Mouse (Mus musculus): ENCODE data around the gene Smarcb1. TPM values are rescaled to one million over a fixed set of nuclear protein-coding genes. Genes with fewer than 3 reads are reported as not detected.

Smarcb1 gene
- polyA plus RNA-seq, 1 experiment from 2014 or later, result 336 TPM

Other genes starting within 250 kb of the Smarcb1 start
- gene Cabin1, start 157.3 kb downstream of the Smarcb1 start, polyA plus RNA-seq (2015; fragmentation: Nextera tagmentation; extraction: Ambion mirVana), result 36.9 and 46.1 TPM in 2 replicates
- 72.2 and 87.4 TPM in 2 replicates for gene Ddt, start 148.2 kb downstream of the Smarcb1 start, polyA plus RNA-seq (2015; fragmentation: Nextera tagmentation; extraction: Ambion mirVana)
- not detected in 2 replicates for gene Gm20441, start 140.7 kb downstream of the Smarcb1 start, polyA plus RNA-seq (2015; fragmentation: Nextera tagmentation; extraction: Ambion mirVana)
- 0.45 and 0.52 TPM in 2 replicates for gene Gstt3, start 140.2 kb downstream of the Smarcb1 start, polyA plus RNA-seq (2015; fragmentation: Nextera tagmentation; extraction: Ambion mirVana)
- gene Gstt1, start 123.0 kb downstream of the Smarcb1 start, polyA plus RNA-seq (2015; fragmentation: Nextera tagmentation; extraction: Ambion mirVana), result 6.4 and 6.5 TPM in 2 replicates
- not detected in 2 replicates for gene Gstt4, start 99.1 kb downstream of the Smarcb1 start, polyA plus RNA-seq (2015; fragmentation: Nextera tagmentation; extraction: Ambion mirVana)
- 4.0 and 4.4 TPM in 2 replicates for gene Gstt2, start 84.2 kb downstream of the Smarcb1 start, polyA plus RNA-seq (2015; fragmentation: Nextera tagmentation; extraction: Ambion mirVana)
- 1,962 and 1,979 TPM in 2 replicates for gene Mif, start 61.4 kb downstream of the Smarcb1 start, polyA plus RNA-seq (2015; fragmentation: Nextera tagmentation; extraction: Ambion mirVana)
- gene Derl3, start 28.2 kb downstream of the Smarcb1 start, polyA plus RNA-seq (2015; fragmentation: Nextera tagmentation; extraction: Ambion mirVana), result 1.8 and 3.1 TPM in 2 replicates
- 10.3 and 13.3 TPM in 2 replicates for gene Chchd10, start 11.5 kb upstream of the Smarcb1 start, polyA plus RNA-seq (2015; fragmentation: Nextera tagmentation; extraction: Ambion mirVana)
- gene Mmp11, start 14.9 kb upstream of the Smarcb1 start, polyA plus RNA-seq (2015; fragmentation: Nextera tagmentation; extraction: Ambion mirVana), result 20.8 and 25.9 TPM in 2 replicates
- 0.26 TPM in 1 of 2 replicates, not detected in the other for gene Gm867, start 19.1 kb upstream of the Smarcb1 start, polyA plus RNA-seq (2015; fragmentation: Nextera tagmentation; extraction: Ambion mirVana)
- not detected in 2 replicates for gene Vpreb3, start 21.4 kb upstream of the Smarcb1 start, polyA plus RNA-seq (2015; fragmentation: Nextera tagmentation; extraction: Ambion mirVana)
- gene Gm5134, start 32.9 kb upstream of the Smarcb1 start, polyA plus RNA-seq (2015; fragmentation: Nextera tagmentation; extraction: Ambion mirVana), result 0.09 TPM in 1 of 2 replicates, not detected in the other
- 15.7 and 16.1 TPM in 2 replicates for gene Zfp280b, start 111.0 kb upstream of the Smarcb1 start, polyA plus RNA-seq (2015; fragmentation: Nextera tagmentation; extraction: Ambion mirVana)
- not detected in 2 replicates for gene Slc5a4b, start 189.3 kb upstream of the Smarcb1 start, polyA plus RNA-seq (2015; fragmentation: Nextera tagmentation; extraction: Ambion mirVana)
- 0.08 TPM in 1 of 2 replicates, not detected in the other for gene Slc5a4a, start 225.8 kb upstream of the Smarcb1 start, polyA plus RNA-seq (2015; fragmentation: Nextera tagmentation; extraction: Ambion mirVana)

Measured in forebrain, embryonic 13.5 days (tissue).